Mouse (Mus musculus) embryonic facial prominence, embryonic 15.5 days (tissue): ENCODE results near the gene E030018B13Rik. TPM values are rescaled to one million over a fixed set of nuclear protein-coding genes. Genes with fewer than 3 reads are reported as not detected.

Experiments
- ATAC-seq: fragments of 200-750 bp; cut with Nextera tagmentation; 2 replicates; pipeline ENCODE4 v1.8.0; 2017; ENCODE audit warnings: low read depth, moderate TSS enrichment; ENCODE audit not compliant: insufficient number of reproducible peaks, low FRiP score, low TSS enrichment
- H3K27ac ChIP-seq: fragments of 300-500 bp; sonication (generic); replicated peaks from 2 replicates; pipeline ENCODE4 v1.5.1; 2015; ENCODE audit warnings: mild to moderate bottlenecking, inconsistent platforms
- H3K27me3 ChIP-seq: fragments of 300-500 bp; sonication (generic); 2 replicates; pipeline ENCODE4 v1.6.1; 2015; ENCODE audit warnings: inconsistent platforms
- H3K36me3 ChIP-seq: fragments of 300-500 bp; sonication (generic); 2 replicates; pipeline ENCODE4 v1.6.1; 2015; ENCODE audit warnings: mild to moderate bottlenecking, inconsistent platforms
- H3K4me1 ChIP-seq: fragments of 300-500 bp; sonication (generic); 2 replicates; pipeline ENCODE4 v1.6.1; 2015; ENCODE audit warnings: inconsistent platforms
- H3K4me2 ChIP-seq: fragments of 300-500 bp; sonication (generic); replicated peaks from 2 replicates; pipeline ENCODE4 v1.6.1; 2015; ENCODE audit warnings: mild to moderate bottlenecking, inconsistent platforms
- H3K4me3 ChIP-seq: fragments of 300-500 bp; sonication (generic); replicated peaks from 2 replicates; pipeline ENCODE4 v1.5.1; 2015; ENCODE audit warnings: mild to moderate bottlenecking, inconsistent platforms
- H3K9ac ChIP-seq: fragments of 300-500 bp; sonication (generic); 2 replicates; pipeline ENCODE4 v1.6.1; 2015; ENCODE audit warnings: inconsistent platforms
- H3K9me3 ChIP-seq: fragments of 300-500 bp; sonication (generic); replicated peaks from 2 replicates; pipeline ENCODE4 v1.6.1; 2016; ENCODE audit warnings: inconsistent platforms
- WGBS: fragments of 180-500 bp; shearing (Covaris S2); methylation state at CpG from one replicate; pipeline ENCODE4 v1.1.7; 2015; 5-methylcytosine and 5-hydroxymethylcytosine counted together
- polyA plus RNA-seq: library from polyadenylated mRNA; unstranded; fragments of >200 nt; fragmentation: Nextera tagmentation; extraction: Ambion mirVana; gene quantifications from 2 replicates; pipeline ENCODE4 v1.2.1, GENCODE M21; 2015

Gene E030018B13Rik
- polyA plus RNA-seq, 1 experiment from 2014 or later = 0.16 TPM

DNA sequence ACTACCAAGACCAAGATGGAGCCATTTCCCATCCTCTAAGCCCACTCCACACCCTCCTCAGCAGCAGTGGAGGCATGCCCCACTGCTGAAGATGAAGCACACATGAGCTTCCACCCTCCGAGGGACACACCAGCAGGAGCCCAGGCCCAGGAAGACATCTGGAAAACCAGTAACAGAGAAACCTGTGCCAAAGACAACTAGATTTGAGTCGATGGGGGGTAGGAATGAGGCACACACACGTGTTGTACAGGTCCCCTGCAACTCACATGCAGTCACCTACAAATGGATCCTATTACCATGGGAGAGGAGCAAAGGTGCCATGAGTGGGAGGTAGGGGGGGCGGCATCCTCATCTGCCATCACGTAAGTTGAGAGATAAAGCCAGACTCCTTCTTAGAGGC, 6.4 kb upstream of the E030018B13Rik start:
- Histone ChIP-seq H3K27ac (0 out of 2 replicates have a peak overlapping the region, but pooled peaks have one; percentile 4), H3K4me3 (no peak overlapping the region), H3K4me1 (peaks cover 62% of the 10 kb centered on the region), H3K9ac (no peak overlapping the region), H3K4me2 (no peak overlapping the region), H3K27me3 (no peaks in the 10 kb centered on the region), H3K36me3 (no peaks in the 10 kb centered on the region), H3K9me3 (no peaks in the 10 kb centered on the region)
- no peak for ATAC-seq
- 55% methylated on average over 5 of the region's 5 CpGs for WGBS

DNA sequence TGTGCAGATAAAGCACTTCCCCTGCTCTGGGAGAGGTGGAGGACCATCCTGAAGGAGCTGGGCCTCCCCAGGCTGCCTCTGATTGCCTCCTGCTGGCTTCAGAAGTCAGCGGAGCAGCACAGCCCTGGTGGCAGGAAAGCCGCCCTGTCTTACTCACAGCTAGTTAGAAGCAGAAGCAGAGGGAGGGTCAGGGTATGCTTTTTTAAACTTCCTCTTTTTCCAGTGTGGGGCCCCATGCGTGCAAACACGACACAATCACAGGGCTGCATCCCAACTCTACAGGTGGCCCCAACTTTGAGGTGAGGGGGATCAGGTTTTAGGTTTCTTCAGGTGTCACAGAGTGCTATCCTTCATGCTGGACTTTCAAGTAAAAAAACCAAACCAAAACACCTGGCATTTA, 5.7 kb upstream of the E030018B13Rik start:
- no peak overlapping the region for H3K4me2 ChIP-seq
- no peak overlapping the region for H3K4me3 ChIP-seq
- H3K9ac ChIP-seq = no peak overlapping the region
- WGBS = 39% methylated on average over 4 of the region's 4 CpGs
- peak overlapping the region; percentile 72 for H3K27ac ChIP-seq
- no peaks in the 10 kb centered on the region for H3K36me3 ChIP-seq
- H3K9me3 ChIP-seq = no peaks in the 10 kb centered on the region
- ATAC-seq = no peak
- H3K4me1 ChIP-seq = peaks cover 60% of the 10 kb centered on the region
- no peaks in the 10 kb centered on the region for H3K27me3 ChIP-seq

DNA sequence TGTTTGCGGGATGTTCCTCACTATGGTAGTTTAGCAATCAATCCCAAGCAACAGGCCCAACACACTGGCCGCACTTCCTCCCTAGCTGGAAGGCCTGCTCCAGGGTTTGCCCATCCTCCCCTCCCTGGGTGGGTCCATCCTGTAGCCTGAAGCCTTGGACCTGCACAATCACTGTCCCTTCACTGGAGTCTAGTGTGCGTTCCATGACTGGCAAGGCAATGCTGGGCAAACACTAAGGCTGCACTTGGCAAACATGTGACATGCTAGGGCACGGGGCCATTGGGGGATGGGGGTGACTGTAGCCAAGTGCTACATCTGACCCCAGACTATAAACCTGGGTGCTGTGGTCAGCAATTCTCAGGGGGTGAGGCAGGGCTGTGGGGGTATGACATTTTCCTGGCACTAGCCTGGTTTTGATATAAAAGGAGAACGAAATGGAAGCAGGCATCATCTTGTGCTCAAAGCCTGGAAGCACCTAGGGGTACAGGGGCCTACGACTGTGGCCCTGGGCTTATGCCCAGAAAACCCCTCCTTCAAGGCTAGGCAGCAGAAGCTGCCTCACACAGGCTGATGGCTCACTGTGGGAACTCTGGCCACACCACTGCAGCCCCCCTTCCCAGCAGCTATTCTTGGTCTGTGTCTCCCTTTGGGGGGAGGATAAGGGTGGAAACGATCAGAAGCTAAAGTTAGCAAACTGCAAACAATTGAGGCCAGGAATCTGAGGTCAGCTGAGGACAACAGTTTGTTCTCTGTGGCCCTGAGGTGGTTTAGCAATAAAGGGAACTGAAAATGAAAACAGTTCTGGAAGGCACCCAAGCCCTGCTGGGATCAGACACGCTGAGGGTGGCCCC, 5.0 kb upstream of the E030018B13Rik start:
- H3K9ac ChIP-seq = no peak overlapping the region
- H3K27me3 ChIP-seq = no peaks in the 10 kb centered on the region
- H3K4me2 ChIP-seq = no peak overlapping the region
- no peaks in the 10 kb centered on the region for H3K9me3 ChIP-seq
- H3K27ac ChIP-seq = peak overlapping the region; percentile 72
- peaks cover 60% of the 10 kb centered on the region for H3K4me1 ChIP-seq
- 50% methylated on average over 8 of the region's 8 CpGs for WGBS
- ATAC-seq = no peak
- no peak overlapping the region for H3K4me3 ChIP-seq
- H3K36me3 ChIP-seq = no peaks in the 10 kb centered on the region

DNA sequence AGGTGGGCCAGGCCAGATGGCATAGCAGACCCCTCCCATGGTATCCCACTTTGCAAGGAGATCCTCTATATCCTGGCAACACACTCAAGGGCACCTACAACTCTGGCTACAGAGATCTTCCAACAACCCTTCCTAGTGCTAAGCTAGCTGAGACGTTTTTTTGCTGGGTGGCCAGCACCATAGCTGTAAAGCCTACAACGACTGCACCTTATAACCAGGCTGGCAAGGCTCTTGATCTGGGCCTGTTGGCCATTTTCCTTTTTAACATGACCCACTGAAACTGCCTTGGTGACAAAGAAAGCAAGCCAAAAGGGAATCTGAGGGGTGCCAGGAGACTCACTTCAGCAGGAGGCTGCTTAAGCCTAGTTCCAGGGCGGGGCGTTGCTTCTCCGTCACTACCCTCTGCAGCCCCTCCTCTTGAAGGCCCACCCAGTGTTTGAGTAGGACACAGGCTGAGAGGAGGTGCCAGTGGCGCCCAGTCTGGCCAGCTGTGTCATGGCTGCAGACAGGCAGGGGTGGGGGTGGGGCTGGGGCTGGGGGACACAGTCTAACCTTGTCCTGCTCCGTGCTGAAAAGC, 4.3 kb upstream of the E030018B13Rik start:
- Histone ChIP-seq H3K4me1 (peaks cover 60% of the 10 kb centered on the region), H3K36me3 (no peaks in the 10 kb centered on the region), H3K4me2 (no peak overlapping the region), H3K9ac (no peak overlapping the region), H3K4me3 (no peak overlapping the region), H3K27ac (peak overlapping the region; percentile 72), H3K27me3 (no peaks in the 10 kb centered on the region), H3K9me3 (no peaks in the 10 kb centered on the region)
- 32% methylated on average over 7 of the region's 7 CpGs for WGBS
- no peak for ATAC-seq

DNA sequence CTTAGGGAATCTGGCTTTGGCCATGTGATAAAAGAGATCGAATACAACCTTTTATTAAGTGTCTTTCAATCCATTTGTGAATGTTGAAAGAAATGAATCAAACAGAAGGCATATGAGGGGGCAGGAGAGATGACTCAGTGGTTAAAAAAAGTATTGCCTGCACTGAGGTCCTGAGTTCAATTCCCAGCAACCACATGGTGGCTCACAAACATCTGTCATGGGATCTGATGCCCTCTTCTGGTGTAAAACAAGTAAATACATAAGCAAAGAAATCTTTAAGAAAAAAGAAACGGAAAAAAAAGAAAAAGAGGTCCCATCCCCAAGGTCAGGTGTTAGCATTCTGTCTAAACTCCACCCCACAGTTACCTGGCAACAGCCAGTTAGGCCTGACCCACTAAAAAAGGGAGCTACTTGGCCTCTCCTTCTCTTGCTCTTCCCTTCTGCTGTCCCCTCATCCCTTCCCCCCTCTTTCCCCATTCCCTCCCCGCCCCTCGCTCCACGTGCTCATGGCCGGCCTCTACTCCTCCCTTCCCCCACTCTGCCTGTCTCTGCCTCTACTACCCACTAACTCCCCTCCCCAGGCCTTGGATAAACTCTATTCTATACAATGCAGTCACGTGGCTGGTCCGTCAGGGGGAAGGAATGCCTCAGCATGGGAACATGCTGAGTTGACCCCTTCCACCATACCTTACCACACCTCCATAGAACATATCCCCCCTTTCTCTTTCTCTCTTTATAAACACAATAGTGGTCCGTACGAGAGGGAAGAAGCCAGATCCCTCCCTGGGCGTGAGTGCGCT, 3.5 kb upstream of the E030018B13Rik start:
- Histone ChIP-seq H3K4me3 (no peak overlapping the region), H3K9ac (no peak overlapping the region), H3K4me1 (peaks cover 62% of the 10 kb centered on the region), H3K27ac (peak overlapping the region; percentile 72; the same call in 1 of the 2 replicates), H3K27me3 (no peaks in the 10 kb centered on the region), H3K9me3 (no peaks in the 10 kb centered on the region), H3K36me3 (no peaks in the 10 kb centered on the region), H3K4me2 (no peak overlapping the region)
- WGBS = 57% methylated on average over 12 of the region's 12 CpGs
- ATAC-seq = no peak

DNA sequence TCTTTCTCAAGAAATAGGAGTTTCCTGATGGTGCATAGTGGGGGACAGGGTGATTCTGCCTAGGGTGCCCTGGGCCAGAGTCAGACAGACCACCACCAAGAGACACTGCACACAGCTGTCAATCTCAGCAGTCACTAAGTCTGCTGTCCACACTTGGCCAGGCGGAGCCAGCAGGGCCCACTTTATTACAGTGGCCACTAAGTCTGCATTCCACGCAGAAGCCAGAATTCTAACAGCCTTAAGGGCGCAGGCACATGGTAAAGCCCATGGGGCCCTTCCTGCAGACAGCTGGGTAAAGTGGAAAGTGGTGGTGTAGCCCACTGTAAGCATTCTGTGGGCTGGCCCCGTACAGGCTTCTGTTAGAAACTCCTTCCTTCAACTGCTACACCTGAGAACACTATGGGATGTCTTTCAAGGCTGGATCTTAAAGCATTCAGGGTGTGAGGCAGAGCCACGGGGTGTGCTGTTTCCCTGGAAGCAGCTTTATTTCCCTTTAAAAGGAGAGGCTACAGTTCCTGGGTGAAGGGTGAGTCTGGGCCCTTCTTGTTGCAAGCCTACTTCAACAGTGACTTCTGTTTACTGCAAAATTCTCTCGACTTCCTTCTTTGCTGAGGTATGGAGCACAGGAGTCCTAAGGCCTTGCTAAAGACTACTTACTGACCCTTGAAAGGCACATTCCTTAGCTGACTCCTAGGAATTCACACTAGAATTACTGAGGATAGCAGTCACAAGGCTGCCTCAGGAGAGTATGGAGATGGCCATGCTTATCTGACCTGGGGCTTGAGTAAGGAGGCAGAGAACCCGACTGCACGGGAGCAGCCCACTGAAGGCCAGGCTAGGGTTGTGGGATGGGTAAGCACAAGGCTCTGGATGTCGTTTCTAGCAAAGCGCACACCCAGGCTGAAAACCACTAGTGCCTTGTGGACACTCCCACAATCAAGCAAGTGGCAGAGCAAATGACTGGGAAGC, 2.6 kb upstream of the E030018B13Rik start:
- Histone ChIP-seq H3K4me2 (no peak overlapping the region), H3K4me3 (no peak overlapping the region), H3K4me1 (peaks cover 59% of the 10 kb centered on the region), H3K36me3 (no peaks in the 10 kb centered on the region), H3K9ac (no peak overlapping the region), H3K27ac (0 out of 2 replicates have a peak overlapping the region, but pooled peaks have one; percentile 17), H3K27me3 (no peaks in the 10 kb centered on the region), H3K9me3 (no peaks in the 10 kb centered on the region)
- no peak for ATAC-seq
- 53% methylated on average over 10 of the region's 10 CpGs for WGBS

DNA sequence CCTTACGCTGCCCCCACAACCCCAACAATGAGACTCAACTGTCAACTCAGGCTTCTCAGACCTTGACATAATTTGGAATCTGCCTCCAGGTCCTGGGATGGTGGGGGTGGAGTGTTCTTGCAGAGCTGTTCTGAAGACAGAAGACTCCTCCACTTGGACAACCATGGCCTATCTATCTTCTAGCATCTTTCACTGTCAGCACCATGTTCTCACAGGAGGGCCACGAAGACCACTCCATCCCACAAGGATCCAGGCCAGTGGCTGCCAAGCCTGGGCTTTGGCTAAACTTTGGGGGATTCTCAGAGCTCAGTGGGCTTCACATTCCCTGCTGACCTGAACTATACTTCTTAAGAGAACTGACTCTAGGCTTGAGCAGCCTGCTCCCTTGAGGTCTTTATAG, 1.8 kb upstream of the E030018B13Rik start:
- H3K9me3 ChIP-seq = no peaks in the 10 kb centered on the region
- no peak overlapping the region for H3K27ac ChIP-seq
- no peak overlapping the region for H3K9ac ChIP-seq
- H3K4me2 ChIP-seq = no peak overlapping the region
- WGBS = 91% methylated on average over 2 of the region's 2 CpGs
- H3K36me3 ChIP-seq = no peaks in the 10 kb centered on the region
- H3K27me3 ChIP-seq = no peaks in the 10 kb centered on the region
- no peak overlapping the region for H3K4me3 ChIP-seq
- ATAC-seq = no peak
- H3K4me1 ChIP-seq = peaks cover 60% of the 10 kb centered on the region

DNA sequence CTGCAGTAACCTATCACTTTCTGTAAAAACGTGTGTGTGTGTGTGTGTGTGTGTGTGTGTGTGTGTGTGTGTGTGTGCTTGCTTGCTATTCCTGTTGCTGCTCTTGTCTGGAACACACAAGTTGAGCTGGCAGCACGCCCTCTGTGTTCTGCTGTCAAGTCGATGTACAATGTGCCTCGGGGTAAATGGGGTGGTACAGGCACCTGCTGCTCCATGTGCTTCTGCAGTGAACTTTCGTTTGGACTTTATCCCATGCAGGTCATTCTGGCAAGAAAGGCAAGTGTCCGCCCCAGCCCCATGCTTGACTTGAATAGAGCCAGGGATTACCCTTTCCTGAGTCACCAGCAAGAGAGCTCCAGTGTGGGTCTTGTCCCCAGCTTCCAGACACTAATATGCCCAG, 1.0 kb downstream of the E030018B13Rik start:
- H3K9ac ChIP-seq = no peak overlapping the region
- no peaks in the 10 kb centered on the region for H3K9me3 ChIP-seq
- no peak for ATAC-seq
- H3K4me1 ChIP-seq = peaks cover 50% of the 10 kb centered on the region
- no peaks in the 10 kb centered on the region for H3K36me3 ChIP-seq
- no peaks in the 10 kb centered on the region for H3K27me3 ChIP-seq
- H3K27ac ChIP-seq = no peak overlapping the region
- H3K4me2 ChIP-seq = no peak overlapping the region
- 53% methylated on average over 6 of the region's 6 CpGs for WGBS
- no peak overlapping the region for H3K4me3 ChIP-seq

DNA sequence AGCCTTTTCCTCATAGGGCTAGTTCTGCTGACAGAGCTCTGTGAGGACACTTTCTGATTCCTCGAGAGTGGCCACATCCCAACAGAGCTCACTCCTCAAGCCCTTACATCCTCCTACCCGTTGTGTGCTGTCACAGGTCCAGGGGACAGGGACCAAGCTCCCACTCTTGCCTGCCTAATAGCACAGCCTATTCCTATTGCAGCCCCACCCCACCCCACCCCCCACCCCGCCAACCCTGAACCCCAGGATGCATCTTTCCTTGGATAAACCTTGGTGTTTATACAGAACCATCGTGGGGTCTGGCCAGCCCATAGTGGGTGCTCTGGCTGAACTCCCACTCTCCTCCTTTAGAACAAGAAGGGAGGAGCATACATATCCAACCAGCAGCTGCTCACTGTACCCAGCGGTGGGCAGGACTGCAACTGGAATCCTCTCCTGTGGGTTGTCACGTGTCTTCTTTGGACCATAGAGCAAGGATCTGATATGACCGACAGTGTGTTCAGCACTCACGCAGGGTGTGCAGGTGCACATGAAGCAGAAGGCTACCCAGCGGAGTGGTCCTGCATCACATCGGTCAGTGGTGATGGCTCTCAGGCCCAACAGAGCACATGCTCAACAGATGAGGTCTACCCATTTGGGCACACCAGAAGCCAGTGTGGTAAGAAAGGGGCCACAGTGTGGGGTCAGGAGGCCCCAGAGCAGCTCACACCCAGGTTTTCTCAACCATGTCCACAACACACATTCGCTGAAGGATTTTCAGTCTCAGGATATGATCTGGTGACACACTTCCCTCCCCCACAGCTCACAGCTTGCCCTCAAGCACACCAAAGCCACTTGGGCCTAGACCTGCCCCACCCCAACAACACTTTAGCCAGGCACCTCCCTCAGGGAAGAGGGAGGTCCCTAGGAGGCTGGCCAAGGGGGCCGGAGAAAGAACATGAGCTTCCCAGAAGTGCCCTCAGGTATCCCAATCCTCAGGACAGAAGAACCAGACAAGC, 2.4 kb downstream of the E030018B13Rik start:
- Histone ChIP-seq H3K36me3 (no peaks in the 10 kb centered on the region), H3K9ac (no peak overlapping the region), H3K4me3 (no peak overlapping the region), H3K4me1 (peaks cover 42% of the 10 kb centered on the region), H3K27ac (no peak overlapping the region), H3K9me3 (no peaks in the 10 kb centered on the region), H3K4me2 (no peak overlapping the region), H3K27me3 (no peaks in the 10 kb centered on the region)
- WGBS = 88% methylated on average over 12 of the region's 12 CpGs
- ATAC-seq = no peak
